ENCODE assay signal across 9 mouse cellular contexts in the genomic region with DNA sequence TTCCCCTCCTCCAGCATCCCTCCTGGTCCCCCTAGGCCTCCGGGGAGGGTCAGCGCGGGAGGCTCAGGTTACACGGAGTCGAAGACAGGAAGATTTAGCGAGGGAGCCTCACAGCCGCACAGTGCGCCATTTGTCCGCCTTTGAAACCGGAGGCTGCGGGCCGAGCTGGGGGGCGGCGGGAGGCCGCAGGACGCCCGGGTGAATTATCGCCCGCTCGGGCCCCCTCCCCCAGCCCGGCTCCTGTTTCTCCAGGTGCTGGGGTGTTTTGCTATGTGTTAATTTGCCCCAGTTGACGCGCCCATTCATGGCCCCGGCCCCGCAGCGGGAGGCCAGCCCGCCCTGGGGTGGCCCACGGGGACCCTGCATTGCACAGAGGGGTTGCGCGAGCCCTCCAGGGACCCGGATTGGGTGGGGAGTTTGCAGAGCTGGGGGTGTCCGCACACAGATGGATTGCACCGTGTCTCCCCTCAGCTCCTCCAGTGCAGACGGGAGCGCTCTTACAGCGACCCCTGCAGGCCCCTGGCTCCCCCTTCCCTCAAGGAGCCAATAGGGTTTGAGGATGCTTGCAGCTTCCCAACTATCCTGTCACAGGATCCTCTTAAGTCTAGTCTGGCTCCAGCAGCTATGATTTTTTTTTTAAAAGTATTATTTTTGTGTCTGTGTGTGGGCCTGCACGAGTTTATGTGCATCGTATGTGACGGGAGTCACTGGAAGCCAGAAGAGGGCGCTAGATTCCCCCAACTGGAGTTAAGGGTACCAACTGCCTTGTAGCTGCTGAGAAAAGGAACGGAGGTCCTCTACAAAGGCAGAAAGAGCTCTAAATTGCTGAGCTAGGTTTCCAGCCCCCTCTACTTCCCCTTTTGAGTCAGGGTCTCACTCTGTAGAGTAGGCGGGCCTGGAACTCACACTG. TPM values are rescaled to one million over a fixed set of nuclear protein-coding genes. Genes with fewer than 3 reads are reported as not detected.
DNase-seq lines count a peak whose midpoint lies in the region; ATAC-seq and TF ChIP-seq lines count a peak whose summit lies in the region.
"Had no signal": no experiment of that assay in that cellular context is flagged by ENCODE, and none has a peak within 500 bp of the region (broad histone marks: within the 10 kb centered on the region; RNA-seq: fewer than 3 reads in every experiment).

No protein-coding gene starts in this region.

- H3K4me2 ChIP-seq in kidney, embryonic 14.5 days (replicated peaks; ENCODE audit: low read depth, low read length) = peak overlapping the region; percentile 71
- H3K4me2 ChIP-seq in heart, embryonic 16.5 days (ENCODE audit: low read depth, low read length) = peak overlapping the region; percentile 83
- H3K4me2 ChIP-seq in liver, embryonic 14.5 days (ENCODE audit: low read depth) = peak overlapping the region; percentile 55
- peak overlapping the region; percentile 68 for H3K4me2 ChIP-seq in neural tube, embryonic 13.5 days

- H3K4me3 ChIP-seq in kidney, embryonic 14.5 days (ENCODE audit: low read length) = peak overlapping the region; percentile 38
- peak overlapping the region; percentile 49 for H3K4me3 ChIP-seq in heart, embryonic 16.5 days (ENCODE audit: low read length)
- peak overlapping the region in 1 of 2 experiments; percentile 31; a peak in 2 of 4 replicates for H3K4me3 ChIP-seq in liver, embryonic 14.5 days (ENCODE audit: insufficient read depth in 1 of 2, low read depth in 2 of 2, low read length in 2 of 2)
- H3K4me3 ChIP-seq in neural tube, embryonic 13.5 days = peak overlapping the region; percentile 33
- H3K4me3 ChIP-seq: megakaryocyte, embryonic 14.5 days had no signal

- peak; percentile 60 for TF ChIP-seq CTCF in liver, embryonic 14.5 days (IDR thresholded peaks at IDR 0.05; ENCODE audit: low read depth)

- peak; percentile 94 for ATAC-seq in kidney, embryonic 14.5 days (ENCODE audit: low FRiP score, low TSS enrichment)
- ATAC-seq in heart, embryonic 16.5 days (replicated peaks; ENCODE audit: extremely low read depth, insufficient read depth, low FRiP score) = no peak; the same call in 1 of the 2 replicates
- ATAC-seq in liver, embryonic 14.5 days (ENCODE audit: insufficient read depth) = no peak
- peak; percentile 51 for ATAC-seq in neural tube, embryonic 13.5 days (ENCODE audit: low read depth)

- TF ChIP-seq EP300 in liver, embryonic 14.5 days (IDR thresholded peaks at IDR 0.05; ENCODE audit: low read depth) = no peak

- DNase-seq in kidney, adult 18-20 months = no peak
- DNase-seq in embryo, embryonic 10.5 days (ENCODE audit: low spot score) = peak; percentile 94
- DNase-seq in liver, embryonic 14.5 days (ENCODE audit: low read depth in 3 of 3, low spot score in 3 of 3) = no peak
- DNase-seq in frontal cortex, postnatal 36 days (ENCODE audit: low spot score in 2 of 2) = no peak
- DNase-seq in frontal cortex, postnatal 25 days (ENCODE audit: low spot score in 2 of 2) = no peak

- no peaks in the 10 kb centered on the region for H3K36me3 ChIP-seq in kidney, embryonic 14.5 days (ENCODE audit: control insufficient read depth, insufficient read depth, low read length)
- no peaks in the 10 kb centered on the region for H3K36me3 ChIP-seq in heart, embryonic 16.5 days (ENCODE audit: control insufficient read depth, insufficient read depth)
- no peaks in the 10 kb centered on the region for H3K36me3 ChIP-seq in liver, embryonic 14.5 days (replicated peaks; ENCODE audit: control insufficient read depth, insufficient read depth, low read depth)
- H3K36me3 ChIP-seq in neural tube, embryonic 13.5 days = no peaks in the 10 kb centered on the region

- H3K27ac ChIP-seq in kidney, embryonic 14.5 days (ENCODE audit: low read depth, low read length) = peak overlapping the region; percentile 73
- no peak overlapping the region for H3K27ac ChIP-seq in heart, embryonic 16.5 days (ENCODE audit: low read length)
- H3K27ac ChIP-seq in liver, embryonic 14.5 days = no peak overlapping the region
- 0 out of 2 replicates have a peak overlapping the region, but pooled peaks have one; percentile 9 for H3K27ac ChIP-seq in neural tube, embryonic 13.5 days (replicated peaks)

- WGBS in kidney, embryonic 14.5 days = 6% methylated on average over 42 of the region's 42 CpGs
- 9% methylated on average over 37 of the region's 42 CpGs for WGBS in heart, embryonic 16.5 days
- 10% methylated on average over 42 of the region's 42 CpGs for WGBS in liver, embryonic 14.5 days (ENCODE audit: insufficient replicate concordance)
- WGBS in neural tube, embryonic 13.5 days = 4% methylated on average over 42 of the region's 42 CpGs

- H3K9me3 ChIP-seq in kidney, embryonic 14.5 days (ENCODE audit: control insufficient read depth, low read length) = no peaks in the 10 kb centered on the region
- H3K9me3 ChIP-seq in heart, embryonic 16.5 days (replicated peaks; ENCODE audit: control insufficient read depth, low read length) = peaks cover 6% of the 10 kb centered on the region; the same call in 1 of the 2 replicates
- H3K9me3 ChIP-seq in liver, embryonic 14.5 days (ENCODE audit: control insufficient read depth, low read length) = no peaks in the 10 kb centered on the region
- H3K9me3 ChIP-seq in neural tube, embryonic 13.5 days = no peaks in the 10 kb centered on the region

- H3K4me1 ChIP-seq in kidney, embryonic 14.5 days (ENCODE audit: control insufficient read depth, insufficient read depth, low read length) = peaks cover 29% of the 10 kb centered on the region
- peaks cover 42% of the 10 kb centered on the region for H3K4me1 ChIP-seq in heart, embryonic 16.5 days (ENCODE audit: control insufficient read depth, insufficient read depth, low read length)
- peaks cover 0 to 5% of the 10 kb centered on the region in 2 experiments; a peak in 2 of 4 replicates for H3K4me1 ChIP-seq in liver, embryonic 14.5 days (replicated peaks; ENCODE audit: control insufficient read depth in 2 of 2, insufficient read depth in 2 of 2, low read length in 1 of 2)
- H3K4me1 ChIP-seq in neural tube, embryonic 13.5 days (replicated peaks) = peaks cover 47% of the 10 kb centered on the region

- peak overlapping the region; percentile 46; the same call in 1 of the 2 replicates for H3K9ac ChIP-seq in kidney, embryonic 14.5 days (ENCODE audit: low read depth, low read length)
- peak overlapping the region; percentile 67 for H3K9ac ChIP-seq in heart, embryonic 16.5 days (ENCODE audit: low read length)
- no peak overlapping the region for H3K9ac ChIP-seq in liver, embryonic 14.5 days (replicated peaks)
- peak overlapping the region; percentile 64 for H3K9ac ChIP-seq in neural tube, embryonic 13.5 days

- 0 out of 2 replicates have a peak, but pooled peaks cover 6% of the 10 kb centered on the region for H3K27me3 ChIP-seq in kidney, embryonic 14.5 days (ENCODE audit: control insufficient read depth, insufficient read depth, low read length)
- 0 out of 2 replicates have a peak, but pooled peaks cover 2% of the 10 kb centered on the region for H3K27me3 ChIP-seq in heart, embryonic 16.5 days (ENCODE audit: control insufficient read depth, insufficient read depth, low read length)
- H3K27me3 ChIP-seq in liver, embryonic 14.5 days (ENCODE audit: control insufficient read depth, insufficient read depth, low read length) = peaks cover 17% of the 10 kb centered on the region
- H3K27me3 ChIP-seq in neural tube, embryonic 13.5 days = peaks cover 36% of the 10 kb centered on the region

RNA-seq across cellular contexts. Expression of gene 1700122O11Rik, which starts 6.3 kb away (rescaled TPM):
- polyA plus RNA-seq in kidney, embryonic 14.5 days (2014; fragmentation: Nextera tagmentation; extraction: Ambion mirVana) = not detected in 2 replicates
- polyA plus RNA-seq in heart, embryonic 16.5 days (2015; fragmentation: Nextera tagmentation; extraction: Ambion mirVana) = not detected in 2 replicates
- polyA plus RNA-seq in liver, embryonic 14.5 days (2012; rRNA removed) = not detected in 2 replicates
- not detected in 2 replicates for polyA plus RNA-seq in liver, embryonic 14.5 days (2014; fragmentation: Nextera tagmentation; extraction: Ambion mirVana)
- not detected in 2 replicates for polyA plus RNA-seq in neural tube, embryonic 13.5 days (2015; fragmentation: Nextera tagmentation; extraction: Ambion mirVana)

RNA-seq across cellular contexts. Expression of gene 1700067P10Rik, which starts 57.3 kb away (rescaled TPM):
- not detected in 2 replicates for polyA plus RNA-seq in kidney, embryonic 14.5 days (2014; fragmentation: Nextera tagmentation; extraction: Ambion mirVana)
- not detected in 2 replicates for polyA plus RNA-seq in heart, embryonic 16.5 days (2015; fragmentation: Nextera tagmentation; extraction: Ambion mirVana)
- not detected in 2 replicates for polyA plus RNA-seq in liver, embryonic 14.5 days (2012; rRNA removed)
- not detected in 2 replicates for polyA plus RNA-seq in liver, embryonic 14.5 days (2014; fragmentation: Nextera tagmentation; extraction: Ambion mirVana)
- 0.37 TPM in 1 of 2 replicates, not detected in the other for polyA plus RNA-seq in neural tube, embryonic 13.5 days (2015; fragmentation: Nextera tagmentation; extraction: Ambion mirVana)

Comparison
In these comparisons a context has a peak if more than half of its experiments do, and no peak if none do; other contexts are left out.
1. ATAC-seq: peak in kidney, embryonic 14.5 days (single experiment) and neural tube, embryonic 13.5 days (single experiment); none in heart, embryonic 16.5 days (single experiment) and liver, embryonic 14.5 days (single experiment).
2. H3K27ac ChIP-seq: peak in kidney, embryonic 14.5 days (single experiment) and neural tube, embryonic 13.5 days (single experiment); none in heart, embryonic 16.5 days (single experiment) and liver, embryonic 14.5 days (single experiment).
3. Peak in every context shown above with its lines, with median percentiles within 50 percentile points of each other: H3K4me2 ChIP-seq.